Mouse (Mus musculus) heart, embryonic 14.5 days (tissue): ENCODE measurements around the gene Nkx2-9. TPM values are rescaled to one million over a fixed set of nuclear protein-coding genes. Genes with fewer than 3 reads are reported as not detected.

Experiments used
- ATAC-seq: fragments of 200-750 bp; cut with Nextera tagmentation; 2 replicates; pipeline ENCODE4 v1.8.0; 2017; ENCODE audit warnings: low read depth, moderate TSS enrichment; ENCODE audit not compliant: insufficient number of reproducible peaks, insufficient read depth, low FRiP score
- H3K27ac ChIP-seq, 2 experiments: fragments of 200-500 bp in 1 of 2; fragments of 300-500 bp in 1 of 2; sonication (generic) in 1 of 2; replicated peaks in 1 of 2; 2 replicates each; pipeline ENCODE4 v1.5.1; 2012 to 2014; ENCODE audit warnings: low read depth in 2 of 2, low read length in 2 of 2, control low read depth in 1 of 2, mild to moderate bottlenecking in 1 of 2, mixed read lengths in 1 of 2; ENCODE audit not compliant: control insufficient read depth in 1 of 2, insufficient read depth in 1 of 2
- H3K27me3 ChIP-seq: fragments of 300-500 bp; sonication (generic); 2 replicates; pipeline ENCODE4 v1.6.1; 2014; ENCODE audit warnings: mild to moderate bottlenecking, low read length, control low read depth; ENCODE audit not compliant: control insufficient read depth, insufficient read depth
- H3K36me3 ChIP-seq: fragments of 300-500 bp; sonication (generic); 2 replicates; pipeline ENCODE4 v1.6.1; 2014; ENCODE audit warnings: mild to moderate bottlenecking, control low read depth, low read length, mixed read lengths; ENCODE audit not compliant: control insufficient read depth, insufficient read depth
- H3K4me1 ChIP-seq, 2 experiments: fragments of 200-500 bp in 1 of 2; fragments of 300-500 bp in 1 of 2; sonication (generic) in 1 of 2; 2 replicates each; pipeline ENCODE4 v1.6.1; 2012 to 2014; ENCODE audit warnings: low read length in 2 of 2, control low read depth in 1 of 2, mixed read lengths in 1 of 2; ENCODE audit not compliant: control insufficient read depth in 2 of 2, insufficient read depth in 2 of 2
- H3K4me2 ChIP-seq: fragments of 300-500 bp; sonication (generic); 2 replicates; pipeline ENCODE4 v1.6.1; 2014; ENCODE audit warnings: mild to moderate bottlenecking, low read length
- H3K4me3 ChIP-seq, 2 experiments: fragments of 200-500 bp in 1 of 2; fragments of 300-500 bp in 1 of 2; sonication (generic) in 1 of 2; 2 replicates each; pipeline ENCODE4 v1.5.1; 2012 to 2014; ENCODE audit warnings: low read length in 2 of 2, mild to moderate bottlenecking in 2 of 2, control low read depth in 1 of 2, low read depth in 1 of 2, moderate library complexity in 1 of 2; ENCODE audit not compliant: control insufficient read depth in 1 of 2, insufficient read depth in 1 of 2
- H3K9ac ChIP-seq: fragments of 300-500 bp; sonication (generic); 2 replicates; pipeline ENCODE4 v1.6.1; 2014; ENCODE audit warnings: mild to moderate bottlenecking, low read length
- H3K9me3 ChIP-seq: fragments of 300-500 bp; sonication (generic); 2 replicates; pipeline ENCODE4 v1.6.1; 2016; ENCODE audit warnings: low read length, control low read depth; ENCODE audit not compliant: control insufficient read depth
- WGBS: fragments of 180-500 bp; shearing (Covaris S2); extraction: QIAGEN DNeasy Blood & Tissue Kit; methylation state at CpG from one replicate; pipeline ENCODE4 v1.1.7; 2014; 5-methylcytosine and 5-hydroxymethylcytosine counted together
- polyA plus RNA-seq: library from polyadenylated mRNA; unstranded; fragments of >200 nt; fragmentation: Nextera tagmentation; extraction: Ambion mirVana; gene quantifications from 2 replicates; pipeline ENCODE4 v1.2.1, GENCODE M21; 2014

The Nkx2-9 gene
- polyA plus RNA-seq, 1 experiment from 2014 or later, result not detected

GRCm38 (mm10) chr12:56613438-56613830 lies 350 bp upstream of the Nkx2-9 start:
- no peaks in the 10 kb centered on the region for H3K36me3 ChIP-seq
- peak overlapping the region; percentile 75 for H3K4me2 ChIP-seq
- no peak overlapping the region for H3K9ac ChIP-seq
- peak overlapping the region in 1 of 2 experiments; percentile 36; a peak in 2 of 4 replicates for H3K4me3 ChIP-seq
- H3K4me1 ChIP-seq, result peaks cover 5 to 18% of the 10 kb centered on the region in 2 experiments; a peak in 3 of 4 replicates
- no peak overlapping the region for H3K27ac ChIP-seq
- ATAC-seq, result no peak
- 7% methylated on average over 6 of the region's 6 CpGs for WGBS
- peaks cover 91% of the 10 kb centered on the region for H3K27me3 ChIP-seq
- no peaks in the 10 kb centered on the region for H3K9me3 ChIP-seq

- H3K4me2 ChIP-seq, result peak overlapping the region; percentile 75
- 2% methylated on average over 10 of the region's 10 CpGs for WGBS
- H3K36me3 ChIP-seq, result no peaks in the 10 kb centered on the region
- H3K27me3 ChIP-seq, result peaks cover 93% of the 10 kb centered on the region
- peaks cover 5 to 18% of the 10 kb centered on the region in 2 experiments; a peak in 3 of 4 replicates for H3K4me1 ChIP-seq
- H3K4me3 ChIP-seq, result peak overlapping the region; percentile 26 to 36
- no peak overlapping the region for H3K27ac ChIP-seq
- no peak for ATAC-seq
- H3K9me3 ChIP-seq, result no peaks in the 10 kb centered on the region
- no peak overlapping the region for H3K9ac ChIP-seq
Observed at GRCm38 (mm10) chr12:56612349-56612735, 742 bp downstream of the Nkx2-9 start.

- H3K9ac ChIP-seq, result no peak overlapping the region
- H3K4me2 ChIP-seq, result peak overlapping the region; percentile 75
- no peaks in the 10 kb centered on the region for H3K9me3 ChIP-seq
- peak overlapping the region; percentile 26 to 36 for H3K4me3 ChIP-seq
- H3K27me3 ChIP-seq, result peaks cover 96% of the 10 kb centered on the region
- no peak for ATAC-seq
- H3K4me1 ChIP-seq, result peaks cover 5 to 18% of the 10 kb centered on the region in 2 experiments; a peak in 3 of 4 replicates
- H3K27ac ChIP-seq, result no peak overlapping the region
- under 1% methylated on average over 57 of the region's 57 CpGs for WGBS
- no peaks in the 10 kb centered on the region for H3K36me3 ChIP-seq
Observed at GRCm38 (mm10) chr12:56611504-56612348, 1.4 kb downstream of the Nkx2-9 start.

GRCm38 (mm10) chr12:56610851-56611250 lies 2.2 kb downstream of the Nkx2-9 start:
- H3K9me3 ChIP-seq, result no peaks in the 10 kb centered on the region
- no peak overlapping the region for H3K4me2 ChIP-seq
- WGBS, result 13% methylated on average over 6 of the region's 6 CpGs
- H3K27me3 ChIP-seq, result peaks cover 98% of the 10 kb centered on the region
- H3K27ac ChIP-seq, result no peak overlapping the region
- H3K9ac ChIP-seq, result no peak overlapping the region
- ATAC-seq, result no peak
- peaks cover 5 to 18% of the 10 kb centered on the region in 2 experiments; a peak in 3 of 4 replicates for H3K4me1 ChIP-seq
- H3K4me3 ChIP-seq, result no peak overlapping the region
- H3K36me3 ChIP-seq, result no peaks in the 10 kb centered on the region

DNA sequence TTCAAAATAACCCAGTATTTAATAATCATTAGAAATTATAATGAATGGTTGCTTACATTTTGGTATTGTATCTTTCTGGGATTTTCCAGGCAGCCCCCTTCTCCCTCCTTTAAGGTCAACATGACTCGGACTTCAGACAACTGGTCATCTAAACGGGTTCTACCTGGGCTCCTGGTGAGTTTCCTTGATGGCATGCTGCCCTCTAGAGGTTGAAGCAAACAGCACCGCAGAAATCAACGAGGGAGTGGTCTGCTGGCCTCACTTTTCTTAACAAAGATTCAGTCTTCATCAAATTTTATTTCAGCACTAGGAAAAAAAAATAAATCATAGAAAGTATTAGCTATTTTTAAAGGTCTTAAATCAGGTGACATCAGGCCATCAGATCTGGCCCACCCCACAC lies 21.4 kb downstream of the Nkx2-9 start:
- no peak overlapping the region for H3K4me3 ChIP-seq
- no peak for ATAC-seq

GRCm38 (mm10) chr12:56587830-56588229 lies 25.3 kb downstream of the Nkx2-9 start:
- H3K4me1 ChIP-seq, result no peaks in the 10 kb centered on the region

More for the DNA sequence above, 21.4 kb downstream of the Nkx2-9 start:
- Histone ChIP-seq H3K9me3 (no peaks in the 10 kb centered on the region), H3K9ac (no peak overlapping the region), H3K27me3 (no peaks in the 10 kb centered on the region), H3K4me2 (no peak overlapping the region), H3K27ac (no peak overlapping the region), H3K36me3 (no peaks in the 10 kb centered on the region), H3K4me1 (no peaks in the 10 kb centered on the region)
- WGBS, result 7% methylated on average over 4 of the region's 4 CpGs

More at GRCm38 (mm10) chr12:56587830-56588229, 25.3 kb downstream of the Nkx2-9 start:
- H3K36me3 ChIP-seq, result no peaks in the 10 kb centered on the region
- 30% methylated on average over 6 of the region's 6 CpGs for WGBS
- no peaks in the 10 kb centered on the region for H3K27me3 ChIP-seq
- H3K9ac ChIP-seq, result no peak overlapping the region
- no peak overlapping the region for H3K27ac ChIP-seq
- no peak for ATAC-seq
- no peak overlapping the region for H3K4me2 ChIP-seq
- H3K9me3 ChIP-seq, result no peaks in the 10 kb centered on the region
- H3K4me3 ChIP-seq, result no peak overlapping the region
